Mouse (Mus musculus): ENCODE data around the gene Faf1. TPM values are rescaled to one million over a fixed set of nuclear protein-coding genes. Genes with fewer than 3 reads are reported as not detected.

The Faf1 gene
- polyA plus RNA-seq, 1 experiment = 11.1 TPM

DNA sequence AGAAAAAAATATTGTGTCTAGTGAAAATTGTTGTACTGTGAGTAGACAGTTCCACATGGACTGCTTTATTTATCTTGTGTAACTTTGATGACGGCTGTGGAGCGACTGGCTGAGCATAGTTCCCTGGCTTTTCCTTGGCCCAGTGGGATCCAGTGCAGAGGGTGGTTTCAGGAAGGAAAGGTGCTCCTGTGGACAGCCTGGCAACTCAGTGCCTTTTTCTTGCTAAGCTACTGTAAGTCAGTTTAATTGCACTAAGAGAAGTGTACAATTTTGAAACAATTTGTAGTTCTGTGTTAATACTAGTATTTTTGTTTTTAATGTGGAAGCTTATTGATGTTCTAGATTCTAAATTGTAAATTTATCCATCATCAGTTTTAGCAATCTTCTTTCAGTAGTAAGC is 83.5 kb downstream of the Faf1 start:
- 93% methylated on average over 2 of the region's 2 CpGs for WGBS
- no peaks in the 10 kb centered on the region for H3K36me3 ChIP-seq (ENCODE audit: control insufficient read depth, insufficient read depth, low read length)
- H3K4me1 ChIP-seq (replicated peaks; ENCODE audit: control insufficient read depth, insufficient read depth, low read length) = no peaks in the 10 kb centered on the region
- no peaks in the 10 kb centered on the region for H3K27me3 ChIP-seq (ENCODE audit: control insufficient read depth, insufficient read depth, low read length)
- H3K4me3 ChIP-seq (ENCODE audit: control insufficient read depth, insufficient read depth, low read length) = no peak overlapping the region
- TF ChIP-seq POLR2A (IDR thresholded peaks at IDR 0.05; ENCODE audit: control insufficient read depth, extremely low read depth, insufficient read depth, low read length, poor library complexity) (no peak), CTCF (IDR thresholded peaks at IDR 0.05; ENCODE audit: borderline replicate concordance, control insufficient read depth, extremely low read depth, insufficient read depth, low read length, poor library complexity) (no peak)
- no peak for DNase-seq
- no peak overlapping the region for H3K27ac ChIP-seq (ENCODE audit: control insufficient read depth, insufficient read depth, low read length)

- H3K4me3 ChIP-seq (ENCODE audit: control insufficient read depth, insufficient read depth, low read length) = no peak overlapping the region
- TF ChIP-seq CTCF (IDR thresholded peaks at IDR 0.05; ENCODE audit: borderline replicate concordance, control insufficient read depth, extremely low read depth, insufficient read depth, low read length, poor library complexity) (no peak), POLR2A (IDR thresholded peaks at IDR 0.05; ENCODE audit: control insufficient read depth, extremely low read depth, insufficient read depth, low read length, poor library complexity) (no peak)
- H3K36me3 ChIP-seq (ENCODE audit: control insufficient read depth, insufficient read depth, low read length) = no peaks in the 10 kb centered on the region
- H3K4me1 ChIP-seq (replicated peaks; ENCODE audit: control insufficient read depth, insufficient read depth, low read length) = no peaks in the 10 kb centered on the region
- no peak for DNase-seq
- no peak overlapping the region for H3K27ac ChIP-seq (ENCODE audit: control insufficient read depth, insufficient read depth, low read length)
- no peaks in the 10 kb centered on the region for H3K27me3 ChIP-seq (ENCODE audit: control insufficient read depth, insufficient read depth, low read length)
- WGBS = 9% methylated on average over 3 of the region's 3 CpGs
These were observed 84.1 kb downstream of the Faf1 start for GRCm38 (mm10) chr4:109760501-109760900.

DNA sequence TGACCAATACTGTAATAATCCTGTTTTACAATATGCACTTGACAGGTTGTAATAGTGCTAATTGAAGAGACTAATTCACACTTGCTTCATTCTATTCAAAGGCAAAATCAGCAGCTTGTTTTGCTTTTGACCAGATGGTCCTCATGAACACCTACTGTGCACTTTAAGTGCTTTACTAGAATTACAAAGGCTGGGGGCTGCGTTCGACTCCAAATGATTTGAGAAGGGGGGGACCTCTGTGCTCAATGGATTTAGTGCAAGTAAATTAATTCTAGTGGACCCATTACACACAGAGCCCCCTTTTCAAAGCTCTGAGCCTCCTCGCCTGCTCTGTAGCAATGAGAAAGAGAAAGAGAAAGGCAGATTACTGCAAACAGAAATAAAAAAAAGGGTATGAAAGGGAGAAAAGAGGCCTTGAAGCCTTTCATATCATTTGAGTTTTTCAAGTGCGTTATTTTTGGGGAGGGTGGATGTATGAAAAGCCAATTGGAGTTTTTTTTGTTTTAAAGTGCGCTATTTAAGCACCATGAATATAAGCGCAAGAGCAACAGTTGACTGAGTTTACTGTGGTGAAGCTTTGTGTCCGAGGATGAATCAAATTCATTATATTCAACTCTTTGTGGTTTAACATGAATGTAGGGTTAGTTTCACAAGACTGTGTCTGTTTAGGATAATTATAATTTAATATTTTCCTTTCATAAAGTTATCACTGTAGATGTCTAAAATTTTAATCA is 86.5 kb downstream of the Faf1 start:
- WGBS = 94% methylated on average over 7 of the region's 7 CpGs
- Histone ChIP-seq H3K27ac (ENCODE audit: control insufficient read depth, insufficient read depth, low read length) (no peak overlapping the region), H3K4me3 (ENCODE audit: control insufficient read depth, insufficient read depth, low read length) (no peak overlapping the region), H3K36me3 (ENCODE audit: control insufficient read depth, insufficient read depth, low read length) (no peaks in the 10 kb centered on the region), H3K27me3 (ENCODE audit: control insufficient read depth, insufficient read depth, low read length) (no peaks in the 10 kb centered on the region), H3K4me1 (replicated peaks; ENCODE audit: control insufficient read depth, insufficient read depth, low read length) (no peaks in the 10 kb centered on the region)
- TF ChIP-seq POLR2A (IDR thresholded peaks at IDR 0.05; ENCODE audit: control insufficient read depth, extremely low read depth, insufficient read depth, low read length, poor library complexity) = no peak
- no peak for TF ChIP-seq CTCF (IDR thresholded peaks at IDR 0.05; ENCODE audit: borderline replicate concordance, control insufficient read depth, extremely low read depth, insufficient read depth, low read length, poor library complexity)
- no peak for DNase-seq

GRCm38 (mm10) chr4:109769071-109769470 is 92.7 kb downstream of the Faf1 start:
- H3K4me1 ChIP-seq (replicated peaks; ENCODE audit: control insufficient read depth, insufficient read depth, low read length) = no peaks in the 10 kb centered on the region
- DNase-seq = no peak
- H3K27ac ChIP-seq (ENCODE audit: control insufficient read depth, insufficient read depth, low read length) = no peak overlapping the region
- WGBS = 85% methylated on average over 1 of the region's 1 CpGs
- no peaks in the 10 kb centered on the region for H3K27me3 ChIP-seq (ENCODE audit: control insufficient read depth, insufficient read depth, low read length)
- H3K36me3 ChIP-seq (ENCODE audit: control insufficient read depth, insufficient read depth, low read length) = no peaks in the 10 kb centered on the region
- TF ChIP-seq CTCF (IDR thresholded peaks at IDR 0.05; ENCODE audit: borderline replicate concordance, control insufficient read depth, extremely low read depth, insufficient read depth, low read length, poor library complexity) = no peak
- no peak for TF ChIP-seq POLR2A (IDR thresholded peaks at IDR 0.05; ENCODE audit: control insufficient read depth, extremely low read depth, insufficient read depth, low read length, poor library complexity)
- no peak overlapping the region for H3K4me3 ChIP-seq (ENCODE audit: control insufficient read depth, insufficient read depth, low read length)

GRCm38 (mm10) chr4:109782577-109783114 is 106.3 kb downstream of the Faf1 start:
- Histone ChIP-seq H3K4me3 (ENCODE audit: control insufficient read depth, insufficient read depth, low read length) (no peak overlapping the region), H3K27me3 (ENCODE audit: control insufficient read depth, insufficient read depth, low read length) (no peaks in the 10 kb centered on the region), H3K4me1 (replicated peaks; ENCODE audit: control insufficient read depth, insufficient read depth, low read length) (no peaks in the 10 kb centered on the region), H3K27ac (ENCODE audit: control insufficient read depth, insufficient read depth, low read length) (no peak overlapping the region), H3K36me3 (ENCODE audit: control insufficient read depth, insufficient read depth, low read length) (no peaks in the 10 kb centered on the region)
- TF ChIP-seq CTCF (IDR thresholded peaks at IDR 0.05; ENCODE audit: borderline replicate concordance, control insufficient read depth, extremely low read depth, insufficient read depth, low read length, poor library complexity) (no peak), POLR2A (IDR thresholded peaks at IDR 0.05; ENCODE audit: control insufficient read depth, extremely low read depth, insufficient read depth, low read length, poor library complexity) (no peak)
- 95% methylated on average over 4 of the region's 4 CpGs for WGBS
- no peak for DNase-seq

DNA sequence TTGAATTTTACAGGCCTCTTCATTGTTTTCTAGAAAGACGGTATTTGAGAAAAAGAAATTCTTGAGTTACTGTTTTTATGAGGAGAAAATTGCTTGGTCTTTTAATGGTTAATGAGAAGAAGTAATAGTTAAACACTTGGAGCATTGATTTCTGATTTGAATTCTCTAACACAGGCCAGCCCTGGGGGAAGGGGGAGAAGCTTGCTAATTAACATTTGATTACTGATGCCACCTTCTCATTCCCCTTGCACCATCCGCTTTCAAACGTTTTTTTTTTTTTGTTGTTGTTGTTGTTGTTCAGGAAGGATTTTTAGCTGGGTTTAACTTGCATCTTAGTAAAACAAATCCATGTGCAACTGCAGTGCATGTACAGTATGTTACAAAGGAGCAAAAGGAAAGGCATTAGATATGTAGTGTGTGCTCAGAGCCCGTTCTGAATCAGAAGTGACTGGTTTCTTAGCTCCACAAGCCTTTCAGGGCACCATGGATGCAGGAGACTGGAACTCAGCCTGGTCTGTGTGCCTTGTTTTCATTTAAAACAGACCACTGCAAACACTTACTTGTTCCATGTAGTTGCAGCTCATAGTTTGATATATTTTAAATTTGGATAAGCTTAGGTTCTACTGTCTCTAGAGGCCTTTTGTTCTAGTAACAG is 113.1 kb downstream of the Faf1 start:
- Histone ChIP-seq H3K27ac (ENCODE audit: control insufficient read depth, insufficient read depth, low read length) (no peak overlapping the region), H3K36me3 (ENCODE audit: control insufficient read depth, insufficient read depth, low read length) (no peaks in the 10 kb centered on the region), H3K4me1 (replicated peaks; ENCODE audit: control insufficient read depth, insufficient read depth, low read length) (no peaks in the 10 kb centered on the region), H3K27me3 (ENCODE audit: control insufficient read depth, insufficient read depth, low read length) (no peaks in the 10 kb centered on the region), H3K4me3 (ENCODE audit: control insufficient read depth, insufficient read depth, low read length) (no peak overlapping the region)
- 82% methylated on average over 4 of the region's 4 CpGs for WGBS
- no peak for DNase-seq
- TF ChIP-seq CTCF (IDR thresholded peaks at IDR 0.05; ENCODE audit: borderline replicate concordance, control insufficient read depth, extremely low read depth, insufficient read depth, low read length, poor library complexity) (no peak), POLR2A (IDR thresholded peaks at IDR 0.05; ENCODE audit: control insufficient read depth, extremely low read depth, insufficient read depth, low read length, poor library complexity) (no peak)
